Mouse (Mus musculus) layer of hippocampus, postnatal 10 days (tissue): ENCODE measurements at regions not wholly inside any gene's neighbourhood (a gene's known extent, or its start where the extent isn't known, plus 50 kb on each side); places are given as distances from the start of the nearest gene placed in this dataset.

ENCODE experiments used
- DNase-seq, 2 experiments: peaks; one replicate each; pipeline ENCODE4 v3.0.0; 2021; ENCODE audit warnings: low spot score in 2 of 2

GRCm38 (mm10) chr7:113109481-113109880 is 97.8 kb upstream of the Arntl start:
- DNase-seq: no peak

GRCm38 (mm10) chr7:113110867-113111508 is 96.3 kb upstream of the Arntl start:
- no peak for DNase-seq

- DNase-seq: no peak
Measured at GRCm38 (mm10) chr7:113113266-113113893, 93.9 kb upstream of the Arntl start.

- DNase-seq: no peak
Measured at GRCm38 (mm10) chr7:113117599-113117998, 89.7 kb upstream of the Arntl start.

GRCm38 (mm10) chr7:113121911-113122319 is 85.3 kb upstream of the Arntl start:
- no peak for DNase-seq

GRCm38 (mm10) chr7:113126010-113126409 is 81.3 kb upstream of the Arntl start:
- DNase-seq: no peak

GRCm38 (mm10) chr7:113130552-113130951 is 76.7 kb upstream of the Arntl start:
- DNase-seq: no peak

GRCm38 (mm10) chr7:113131945-113132538 is 75.2 kb upstream of the Arntl start:
- DNase-seq: peak; percentile 89 to 90

- DNase-seq: no peak
Measured at GRCm38 (mm10) chr7:113133891-113134290, 73.4 kb upstream of the Arntl start.

GRCm38 (mm10) chr7:113140011-113140438 is 67.2 kb upstream of the Arntl start:
- DNase-seq: no peak

- no peak for DNase-seq
Measured at GRCm38 (mm10) chr7:113141846-113142683, 65.2 kb upstream of the Arntl start.

- DNase-seq: peak; percentile 94 to 95
Measured at GRCm38 (mm10) chr7:113143552-113143951, 63.7 kb upstream of the Arntl start.

- DNase-seq: no peak
Measured at GRCm38 (mm10) chr7:113145046-113145445, 62.2 kb upstream of the Arntl start.

- no peak for DNase-seq
Measured at GRCm38 (mm10) chr7:113146108-113146507, 61.2 kb upstream of the Arntl start.

- no peak for DNase-seq
Measured at GRCm38 (mm10) chr7:113146526-113146925, 60.7 kb upstream of the Arntl start.

- peak; percentile 43 to 60 for DNase-seq
Measured at GRCm38 (mm10) chr7:113147391-113148332, 59.6 kb upstream of the Arntl start.

GRCm38 (mm10) chr7:113148700-113149099 is 58.6 kb upstream of the Arntl start:
- no peak for DNase-seq

- no peak for DNase-seq
Measured at GRCm38 (mm10) chr7:113149966-113150470, 57.2 kb upstream of the Arntl start.

GRCm38 (mm10) chr7:113150789-113151188 is 56.5 kb upstream of the Arntl start:
- DNase-seq: no peak

GRCm38 (mm10) chr7:113151499-113151898 is 55.8 kb upstream of the Arntl start:
- DNase-seq: no peak
